Mouse (Mus musculus): Measurements from ENCODE around the gene Pgpep1.

The Pgpep1 gene

GRCm38 (mm10) chr8:70689892-70690390 is 29.8 kb upstream of the Pgpep1 start:
- DNase-seq, result no peak

DNA sequence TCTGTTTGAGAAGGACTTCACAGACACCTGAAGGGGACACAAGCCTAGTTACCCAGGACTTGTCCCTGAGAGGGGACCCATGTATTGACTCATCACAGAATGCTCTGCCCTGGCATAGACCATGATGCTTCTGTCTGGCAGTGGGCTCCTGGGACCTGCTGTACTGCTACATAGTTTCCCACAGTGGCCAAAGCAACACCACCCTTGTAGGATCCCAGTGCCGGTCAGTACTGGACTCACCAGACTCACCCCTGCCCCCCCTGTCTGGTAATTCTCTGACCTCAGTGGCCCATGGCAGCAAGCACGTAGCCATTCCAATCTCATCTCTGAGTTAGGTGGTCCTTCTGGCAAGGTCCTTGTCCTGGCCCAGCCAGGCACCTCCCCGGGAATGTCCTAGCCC is 27.9 kb upstream of the Pgpep1 start:
- DNase-seq, result no peak

DNA sequence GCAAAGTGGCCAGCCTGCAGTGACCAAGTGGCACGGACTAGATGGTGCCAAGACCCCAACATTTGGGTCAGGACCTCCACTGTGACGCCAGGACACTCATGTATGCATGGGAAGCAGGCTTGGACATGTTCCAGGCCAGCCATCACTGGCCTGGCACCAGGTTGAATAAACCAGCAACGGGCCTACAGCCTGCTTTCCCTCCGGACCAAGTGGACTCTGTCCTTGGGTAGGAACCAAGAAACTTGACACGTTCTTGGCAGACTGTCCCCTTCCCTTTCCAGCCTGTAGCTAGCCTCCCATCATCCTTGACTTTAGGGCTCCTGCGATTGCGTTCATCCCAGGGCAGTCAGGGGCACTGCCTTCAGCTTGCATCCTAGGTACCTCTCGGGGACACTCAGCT is 27.4 kb upstream of the Pgpep1 start:
- peak; percentile 86 for DNase-seq

- no peak for DNase-seq
Measured at GRCm38 (mm10) chr8:70684291-70684690, 24.1 kb upstream of the Pgpep1 start.

DNA sequence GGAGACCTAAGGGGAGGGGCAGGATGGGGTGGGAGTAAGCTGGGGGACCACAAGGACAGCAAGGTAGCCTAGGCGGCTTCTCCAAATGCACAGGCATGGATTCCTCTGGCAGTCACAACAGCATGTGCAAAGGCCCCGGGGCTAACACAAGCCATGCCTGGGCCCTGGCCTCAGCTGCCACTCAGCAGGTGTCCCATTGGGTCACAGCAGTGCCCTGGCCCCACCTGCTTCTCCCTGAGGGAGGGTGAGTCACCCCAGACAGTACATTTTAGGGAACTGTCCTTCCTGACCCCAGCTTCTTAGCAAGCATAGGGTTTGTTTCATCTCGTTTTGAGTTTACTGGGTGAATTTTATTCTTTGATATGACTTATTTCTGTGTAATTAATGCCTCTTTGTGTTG is 22.5 kb upstream of the Pgpep1 start:
- DNase-seq, result no peak

- peak; percentile 62 for DNase-seq
Measured at GRCm38 (mm10) chr8:70682193-70682592, 22.0 kb upstream of the Pgpep1 start.

DNA sequence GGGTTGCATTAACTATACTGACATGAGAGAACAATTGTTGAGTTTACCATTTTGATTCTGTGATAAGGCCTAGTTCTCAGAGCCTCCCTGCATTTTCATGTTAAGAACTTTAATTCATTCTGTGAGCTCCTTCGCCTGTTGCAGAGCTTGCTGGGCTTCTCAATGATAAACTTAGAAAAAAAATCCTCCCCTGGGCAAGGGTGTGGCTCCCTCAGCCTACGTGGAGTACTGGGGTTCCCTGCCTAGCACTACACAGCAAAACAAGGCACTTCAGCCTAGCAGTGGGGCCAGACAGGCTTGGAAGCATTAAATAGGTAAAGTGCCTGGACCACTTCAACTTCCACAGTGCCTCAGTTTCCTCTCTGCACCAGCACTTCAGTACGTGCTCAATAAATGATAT is 21.2 kb upstream of the Pgpep1 start:
- DNase-seq, result no peak

- DNase-seq, result peak; percentile 82
Measured at GRCm38 (mm10) chr8:70680039-70680438, 19.9 kb upstream of the Pgpep1 start.

GRCm38 (mm10) chr8:70679404-70679803 is 19.2 kb upstream of the Pgpep1 start:
- DNase-seq, result no peak

DNA sequence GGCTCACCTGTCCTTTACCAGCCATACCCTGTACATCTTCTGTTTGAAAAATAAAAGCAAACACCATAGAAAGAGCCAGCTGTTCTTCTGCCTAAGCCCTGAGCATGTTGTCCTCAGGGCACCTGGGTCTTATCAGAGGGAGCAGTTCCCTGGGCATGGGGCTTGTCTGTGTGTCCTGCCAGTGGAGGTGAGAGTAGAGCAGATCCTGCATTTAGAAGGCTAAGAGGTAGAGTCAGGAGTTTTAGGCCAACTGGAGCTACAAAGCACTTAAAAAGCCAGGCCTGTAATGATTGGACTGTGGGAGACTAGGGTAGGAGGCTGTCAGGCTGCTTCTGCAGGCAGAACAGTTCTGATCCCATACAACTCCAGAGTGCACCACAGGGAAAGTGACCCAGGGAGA is 18.5 kb upstream of the Pgpep1 start:
- no peak for DNase-seq

- peak; percentile 70 for DNase-seq
Measured at GRCm38 (mm10) chr8:70677451-70678080, 17.4 kb upstream of the Pgpep1 start.

- DNase-seq, result peak; percentile 4
Measured at GRCm38 (mm10) chr8:70675336-70675735, 15.1 kb upstream of the Pgpep1 start.

GRCm38 (mm10) chr8:70674716-70675115 is 14.5 kb upstream of the Pgpep1 start:
- peak; percentile 14 for DNase-seq

- DNase-seq, result peak; percentile 12
Measured at GRCm38 (mm10) chr8:70674109-70674508, 13.9 kb upstream of the Pgpep1 start.

- peak; percentile 98 for DNase-seq
Measured at GRCm38 (mm10) chr8:70673079-70673856, 13.1 kb upstream of the Pgpep1 start, which contains the start of gene Lsm4. Gene Lsm4, plus strand, starts transcription at chr8:70673248.

GRCm38 (mm10) chr8:70672325-70673078 is 12.3 kb upstream of the Pgpep1 start:
- no peak for DNase-seq

DNA sequence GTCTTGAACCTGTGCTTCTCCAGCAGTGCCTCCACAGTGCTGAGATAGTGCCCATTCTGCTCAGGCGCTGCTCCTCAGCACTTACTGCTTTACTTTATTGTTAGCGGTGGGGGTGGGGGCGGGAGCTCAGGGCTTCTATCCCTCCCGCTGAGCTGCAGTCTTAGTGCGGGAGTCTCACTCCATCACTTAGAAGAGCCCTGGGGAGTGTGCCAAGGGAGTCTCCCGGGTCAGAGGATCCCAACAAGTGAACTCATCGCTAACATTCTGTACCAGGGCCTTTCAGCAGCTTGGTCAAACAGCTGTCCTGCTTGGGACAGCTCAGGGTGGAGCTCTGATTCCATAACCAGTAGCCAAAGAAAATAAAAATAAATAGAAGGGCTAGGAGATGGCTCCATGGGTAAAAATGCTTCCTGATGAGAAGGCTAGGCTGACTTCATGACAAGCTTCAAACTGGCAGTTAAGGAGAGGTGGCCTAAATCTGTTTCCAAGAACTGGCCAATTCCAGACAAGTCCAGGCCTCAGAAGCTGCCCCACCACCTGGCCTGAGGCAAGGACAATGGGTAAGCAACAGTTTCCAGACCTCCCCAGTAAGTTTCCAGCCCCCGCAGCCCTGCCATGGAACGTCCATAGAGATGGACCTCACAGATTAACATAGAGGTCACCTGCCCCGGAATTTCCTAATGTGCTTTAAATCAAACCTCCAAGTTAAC is 11.6 kb upstream of the Pgpep1 start:
- peak; percentile 80 for DNase-seq

- peak; percentile 57 for DNase-seq
Measured at GRCm38 (mm10) chr8:70667071-70667470, 6.9 kb upstream of the Pgpep1 start.

GRCm38 (mm10) chr8:70665599-70665998 is 5.4 kb upstream of the Pgpep1 start:
- peak; percentile 87 for DNase-seq

- no peak for DNase-seq
Measured at GRCm38 (mm10) chr8:70664631-70665030, 4.4 kb upstream of the Pgpep1 start.

DNA sequence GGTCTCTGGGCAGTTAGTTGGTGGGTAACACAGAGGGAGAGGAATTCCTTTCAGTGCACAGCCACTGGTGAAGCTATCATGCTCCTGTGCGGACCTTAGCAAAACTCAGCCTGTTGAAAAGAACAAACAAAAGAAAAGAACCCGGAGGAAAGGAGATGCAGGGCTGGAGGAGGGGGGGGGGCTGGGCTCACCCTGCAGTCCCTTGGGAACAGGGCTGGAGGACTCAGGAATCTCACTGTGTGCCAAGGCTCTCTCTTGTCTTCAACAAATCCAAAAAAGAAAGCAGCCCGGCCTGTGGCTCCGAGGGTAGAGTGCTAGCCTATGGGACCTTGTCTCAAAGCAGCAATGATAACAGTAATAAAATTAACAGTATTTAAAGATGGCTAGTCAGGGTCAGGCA is 3.5 kb upstream of the Pgpep1 start:
- no peak for DNase-seq

DNA sequence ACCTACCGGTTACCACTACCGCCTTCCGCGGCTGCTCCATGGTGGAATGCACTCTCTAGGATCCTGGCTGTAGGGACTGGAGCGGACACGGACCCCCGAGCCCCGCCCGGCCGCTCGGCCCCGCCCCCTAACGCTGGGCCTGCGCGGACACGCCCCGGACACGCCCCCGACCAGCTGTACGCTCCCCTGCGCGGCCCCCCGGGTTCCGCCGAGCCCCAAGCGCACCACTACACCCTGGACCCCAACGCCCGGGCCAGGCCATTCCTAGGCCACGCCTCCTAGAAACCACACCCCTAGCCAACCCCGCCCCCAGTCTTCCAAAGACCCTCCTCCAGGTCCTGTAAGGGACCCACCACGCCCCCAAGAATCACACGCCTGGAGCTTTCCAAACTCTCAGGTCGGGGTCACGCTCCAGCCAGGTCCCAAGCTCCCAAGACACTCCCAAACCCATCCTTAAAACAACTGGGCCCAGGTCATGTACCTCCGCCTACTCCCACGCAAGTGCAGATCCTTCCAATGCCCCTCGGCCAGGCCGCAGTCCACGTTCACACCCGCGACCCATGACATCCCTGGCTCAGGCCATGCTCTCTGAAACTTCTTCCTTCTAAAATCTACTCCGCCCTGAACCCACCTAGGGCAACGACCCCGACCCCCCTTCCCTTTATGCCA is 450 bp downstream of the Pgpep1 start:
- DNase-seq, result peak; percentile 97
